Mouse (Mus musculus) cerebellum, adult (tissue): Measurements from ENCODE around the gene Il16.
"Not testable (repeated sequence)": the region's sequence is repeated elsewhere in the genome, so short reads cannot be mapped to it uniquely, and the experiment has no call there.

Source experiments
- ATAC-seq: cut with Nextera tagmentation; 2 replicates; pipeline ENCODE4 v1.9.2; 2017; ENCODE audit warnings: mild to moderate bottlenecking, moderate library complexity, mixed read lengths; ENCODE audit not compliant: insufficient number of reproducible peaks, low FRiP score, low TSS enrichment

Il16 gene

DNA sequence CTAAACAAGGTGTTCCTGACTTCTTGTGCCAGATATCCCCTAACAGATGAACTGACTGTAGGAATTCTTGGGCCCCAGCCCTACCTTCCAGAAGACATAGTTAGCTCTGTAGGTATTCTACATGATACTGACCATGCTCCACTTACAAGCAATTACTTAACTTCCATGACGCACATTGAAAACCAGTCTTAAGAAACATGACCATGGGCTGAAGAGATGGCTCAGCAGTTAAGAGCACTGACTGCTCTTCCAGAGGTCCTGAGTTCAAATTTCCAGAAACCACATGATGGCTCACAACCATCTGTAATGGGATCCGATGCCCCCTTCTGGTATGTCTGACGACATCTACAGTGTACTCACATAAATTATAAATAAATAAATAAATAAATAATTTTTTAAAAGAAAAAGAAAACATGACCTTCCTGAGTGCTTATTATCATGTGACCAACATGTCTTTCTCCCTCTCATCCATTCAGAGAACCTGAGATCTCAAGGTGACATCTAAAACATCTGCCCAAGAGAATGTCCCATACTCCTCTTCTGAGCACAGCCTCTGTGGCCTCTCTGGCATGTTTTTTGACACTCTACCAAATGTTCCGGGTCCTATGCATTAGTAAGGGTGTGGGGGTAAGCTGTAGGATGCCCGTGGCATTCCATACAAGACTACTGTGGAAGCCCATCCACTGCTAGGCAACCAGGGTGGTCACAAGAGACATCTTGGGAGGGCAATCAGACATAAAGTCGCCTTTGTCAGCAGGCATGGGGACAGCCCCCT lies 9.0 kb downstream of the Il16 start:
- no peak for ATAC-seq

DNA sequence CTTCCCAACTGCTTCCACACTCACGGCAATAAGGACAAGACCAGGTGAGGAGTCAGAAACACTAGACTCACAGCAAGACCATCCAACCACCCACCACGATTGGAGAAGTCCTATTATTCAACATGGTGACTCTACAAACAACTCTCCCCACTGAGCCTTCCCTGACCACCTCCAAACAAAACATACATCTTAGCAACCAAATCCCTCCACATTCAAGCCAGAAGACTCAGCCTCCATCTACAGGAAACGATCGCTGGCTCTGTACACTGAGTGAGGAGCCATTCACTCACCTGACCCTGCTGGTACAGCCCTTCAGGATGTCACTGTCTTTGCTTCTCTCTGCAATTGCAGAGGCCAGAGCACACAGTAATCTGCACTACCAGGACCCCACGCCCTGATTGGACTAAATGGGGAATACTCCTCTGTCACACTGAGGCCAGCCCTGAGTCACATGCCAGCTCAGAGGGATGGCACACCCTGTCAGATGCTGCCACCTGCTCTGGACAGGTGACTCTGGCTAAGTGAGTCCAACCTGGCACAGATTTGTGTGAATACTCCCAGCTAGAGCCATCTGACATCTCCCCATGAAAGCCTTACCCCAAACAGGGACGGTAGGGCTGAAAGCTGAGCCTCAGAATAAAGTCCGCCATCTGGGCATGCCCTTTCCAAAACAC lies 10.3 kb downstream of the Il16 start:
- peak; percentile 88 for ATAC-seq

GRCm38 (mm10) chr7:83734671-83735082 lies 10.8 kb downstream of the Il16 start:
- peak; percentile 21; the same call in 1 of the 2 replicates for ATAC-seq

GRCm38 (mm10) chr7:83734246-83734645 lies 11.3 kb downstream of the Il16 start:
- no peak for ATAC-seq

DNA sequence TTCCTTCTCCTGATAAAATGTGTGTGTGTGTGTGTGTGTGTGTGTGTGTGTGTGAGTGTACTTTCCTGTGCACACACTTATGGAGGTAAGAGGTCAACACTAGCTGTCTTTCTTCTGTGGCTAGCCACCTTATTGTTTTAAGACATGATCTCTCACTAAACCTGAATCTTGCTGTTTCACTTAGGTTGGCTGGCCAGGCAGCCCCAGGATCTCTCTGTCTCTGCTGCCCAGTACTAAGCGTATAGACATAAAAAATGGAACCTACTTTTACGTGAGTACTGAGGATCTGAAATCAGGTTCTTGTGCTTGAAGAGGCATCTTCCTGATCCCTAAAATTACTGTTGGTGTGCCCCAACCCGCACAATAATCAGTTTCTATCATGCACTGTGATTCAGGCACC lies 12.7 kb downstream of the Il16 start:
- no peak for ATAC-seq

DNA sequence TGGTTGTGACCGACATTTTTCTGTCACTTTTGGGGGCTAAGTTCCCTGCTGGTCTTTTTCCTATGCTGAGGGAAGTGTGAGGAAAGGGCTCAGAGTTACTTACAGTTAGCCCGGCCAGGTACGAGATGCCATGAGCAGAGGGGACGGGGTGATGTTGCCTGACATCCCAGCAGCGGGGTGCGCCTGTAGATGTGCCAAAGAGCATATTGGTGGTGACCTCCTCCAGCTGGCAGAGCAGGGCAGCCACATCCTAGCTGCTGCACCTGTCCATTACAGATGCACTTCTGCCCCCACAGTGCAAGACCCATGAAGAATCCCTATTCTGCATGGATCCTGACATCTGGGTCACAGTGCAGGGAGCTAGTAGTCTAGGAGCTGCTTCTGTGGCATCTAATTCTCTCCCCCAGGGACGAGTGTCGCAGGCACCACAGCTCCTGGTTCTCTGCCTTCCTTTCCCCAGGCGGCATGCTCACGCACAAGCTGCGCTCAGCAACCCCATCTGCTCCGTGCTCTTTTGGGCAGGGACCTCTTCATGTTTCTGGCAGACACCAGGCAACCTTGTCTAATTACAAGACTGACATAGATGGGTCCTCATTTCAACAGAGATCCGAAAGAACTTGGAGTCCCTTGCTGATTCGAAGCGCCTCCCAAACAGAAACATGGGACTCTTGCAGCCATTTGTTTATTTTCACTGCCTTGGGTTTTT lies 13.4 kb downstream of the Il16 start:
- ATAC-seq, result peak; percentile 64

DNA sequence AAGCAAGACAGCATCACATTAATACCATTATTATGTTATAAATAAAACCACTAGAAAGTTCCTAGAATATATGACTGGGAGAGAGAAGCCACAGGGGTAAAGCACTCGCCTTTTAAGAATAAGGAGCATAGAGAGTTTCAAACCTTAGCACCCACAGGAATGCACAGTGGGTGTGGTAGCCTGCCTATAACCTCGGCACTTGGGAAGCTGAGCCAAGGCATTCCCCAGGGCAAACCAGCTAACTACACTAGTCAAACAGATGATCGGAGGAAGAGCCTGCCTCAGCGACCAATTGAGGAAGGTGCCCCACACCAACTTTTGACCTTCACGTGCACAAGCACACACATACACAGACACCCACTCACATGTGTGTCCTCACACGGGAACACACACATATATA lies 14.2 kb downstream of the Il16 start:
- no peak for ATAC-seq

- ATAC-seq, result no peak
These were observed 18.4 kb downstream of the Il16 start for GRCm38 (mm10) chr7:83726936-83727632.

- ATAC-seq, result no peak
These were observed 19.7 kb downstream of the Il16 start for GRCm38 (mm10) chr7:83725801-83726200.

- ATAC-seq, result no peak
These were observed 21.0 kb downstream of the Il16 start for GRCm38 (mm10) chr7:83724541-83724940.

- peak; percentile 69; the same call in 1 of the 2 replicates for ATAC-seq
These were observed 21.6 kb downstream of the Il16 start for GRCm38 (mm10) chr7:83723954-83724353.

DNA sequence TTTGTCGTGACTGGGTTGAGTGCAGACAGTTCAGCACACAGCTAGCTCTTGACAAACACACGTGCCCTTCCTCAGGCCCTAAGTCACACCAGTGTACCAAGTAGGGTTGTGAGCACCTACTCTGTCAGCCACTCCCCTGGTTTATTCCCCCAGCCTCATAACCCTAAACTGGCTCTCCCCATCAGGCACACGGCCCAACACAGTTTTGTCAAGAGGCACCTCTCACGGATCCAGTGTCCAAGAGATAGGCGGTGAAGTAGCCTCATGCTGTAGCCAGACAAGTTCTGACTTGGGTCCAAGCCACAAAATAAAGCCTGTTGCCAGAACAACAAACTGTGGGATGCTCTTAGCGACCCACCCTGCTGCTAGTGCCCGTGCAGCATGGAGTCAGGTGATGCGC lies 22.3 kb downstream of the Il16 start:
- no peak for ATAC-seq

DNA sequence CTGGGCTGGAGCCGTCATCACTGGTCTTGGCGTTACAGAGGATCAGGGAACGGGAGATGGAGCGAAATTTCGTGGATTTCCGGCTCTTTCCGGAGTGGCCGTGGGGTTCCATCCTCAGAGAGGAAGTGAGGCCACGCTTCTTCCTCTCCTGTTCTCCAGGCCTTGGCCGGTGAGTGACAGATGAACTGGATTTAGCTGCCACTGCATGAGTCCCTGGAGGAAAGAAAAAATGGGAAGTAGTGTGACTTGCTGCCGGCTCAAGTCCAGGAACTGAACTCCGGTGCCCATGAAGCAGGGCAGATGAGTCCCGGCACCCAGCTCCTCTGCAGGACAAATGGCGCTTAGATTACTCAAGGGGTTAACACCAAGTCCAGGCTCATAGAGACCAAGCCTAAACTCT lies 23.0 kb downstream of the Il16 start:
- ATAC-seq, result no peak

DNA sequence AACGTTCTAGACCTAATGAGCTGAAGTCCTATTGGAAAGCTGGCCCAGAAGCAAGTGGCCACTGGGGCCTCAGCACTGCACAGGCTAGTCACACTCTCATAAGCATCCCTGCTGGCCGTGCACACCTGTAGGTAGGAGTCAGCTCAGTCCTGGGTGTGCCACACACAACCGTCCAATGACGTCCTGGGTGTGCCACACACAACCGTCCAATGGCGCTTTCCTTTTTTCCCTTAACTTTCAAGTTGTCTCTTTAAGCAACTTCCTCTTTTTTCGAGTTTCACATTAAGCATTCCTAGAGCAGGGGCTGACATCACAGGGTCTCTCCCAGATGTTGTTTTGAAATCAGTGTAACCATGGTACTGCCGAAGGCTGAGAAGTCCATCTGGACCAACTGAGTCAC lies 25.3 kb downstream of the Il16 start:
- ATAC-seq, result no peak

DNA sequence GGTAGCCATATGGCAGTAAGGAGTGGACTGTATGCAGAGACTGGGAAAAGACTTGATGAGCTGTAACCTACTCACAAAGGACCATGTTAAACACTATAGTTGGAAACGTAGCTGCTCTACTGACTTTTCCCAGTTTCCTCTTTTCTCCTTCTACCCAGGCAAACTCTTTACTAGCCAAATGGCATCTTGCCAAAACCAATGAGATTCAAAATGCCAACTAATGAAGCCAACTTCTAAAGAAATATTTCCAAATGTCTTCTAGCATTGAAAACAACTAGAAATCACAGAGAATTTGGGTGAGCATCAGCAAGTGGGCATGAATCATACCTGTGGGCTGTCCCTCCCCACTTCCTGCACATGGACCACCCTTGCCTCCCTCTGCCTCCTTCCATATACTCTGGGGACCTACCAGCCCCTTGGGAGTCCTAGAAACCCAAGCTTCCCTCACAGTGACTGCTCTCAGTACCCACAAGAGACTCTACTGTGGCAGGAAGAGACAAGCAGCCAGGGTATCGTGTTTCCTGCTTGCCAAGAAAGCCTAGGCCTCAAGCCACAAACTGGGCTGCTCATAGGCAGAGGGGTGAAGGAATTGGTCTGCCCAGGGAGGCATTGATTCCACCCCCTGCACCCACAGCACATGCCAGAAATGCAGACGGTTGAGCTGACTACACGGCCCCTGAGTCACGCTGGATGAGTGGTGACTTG lies 28.4 kb downstream of the Il16 start:
- 0 out of 2 replicates have a peak, but pooled peaks have one; percentile 31 for ATAC-seq

GRCm38 (mm10) chr7:83713639-83714038 lies 31.9 kb downstream of the Il16 start:
- no peak for ATAC-seq

DNA sequence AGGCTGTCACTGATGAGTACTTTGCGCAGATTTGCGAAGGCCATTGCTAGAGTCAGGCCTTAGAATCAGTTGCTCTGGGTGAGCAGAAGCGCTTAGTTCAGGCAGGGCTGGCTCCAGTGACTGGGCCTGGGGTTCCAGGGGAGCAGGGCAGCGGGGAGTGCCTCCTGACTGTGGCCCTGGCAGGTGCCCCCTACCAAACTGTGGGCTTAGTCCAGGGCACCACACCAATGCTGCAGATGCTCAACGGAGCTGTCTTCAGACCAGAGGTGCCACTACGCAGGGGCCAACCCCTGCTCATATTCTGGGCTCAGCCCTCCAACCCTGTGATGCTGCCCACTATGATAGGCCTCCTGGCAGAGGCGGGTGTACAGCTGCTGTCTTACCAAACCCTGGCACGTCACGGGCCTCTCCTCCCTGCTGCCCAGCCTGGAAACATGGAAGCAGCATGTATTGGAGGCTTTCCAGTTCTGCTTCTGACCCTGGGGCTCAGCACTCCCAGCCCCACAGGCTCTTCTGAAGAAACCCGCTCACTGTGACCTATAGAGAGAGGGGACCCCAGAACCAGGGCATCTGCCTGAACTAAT lies 33.8 kb downstream of the Il16 start:
- ATAC-seq, result not testable (repeated sequence)

DNA sequence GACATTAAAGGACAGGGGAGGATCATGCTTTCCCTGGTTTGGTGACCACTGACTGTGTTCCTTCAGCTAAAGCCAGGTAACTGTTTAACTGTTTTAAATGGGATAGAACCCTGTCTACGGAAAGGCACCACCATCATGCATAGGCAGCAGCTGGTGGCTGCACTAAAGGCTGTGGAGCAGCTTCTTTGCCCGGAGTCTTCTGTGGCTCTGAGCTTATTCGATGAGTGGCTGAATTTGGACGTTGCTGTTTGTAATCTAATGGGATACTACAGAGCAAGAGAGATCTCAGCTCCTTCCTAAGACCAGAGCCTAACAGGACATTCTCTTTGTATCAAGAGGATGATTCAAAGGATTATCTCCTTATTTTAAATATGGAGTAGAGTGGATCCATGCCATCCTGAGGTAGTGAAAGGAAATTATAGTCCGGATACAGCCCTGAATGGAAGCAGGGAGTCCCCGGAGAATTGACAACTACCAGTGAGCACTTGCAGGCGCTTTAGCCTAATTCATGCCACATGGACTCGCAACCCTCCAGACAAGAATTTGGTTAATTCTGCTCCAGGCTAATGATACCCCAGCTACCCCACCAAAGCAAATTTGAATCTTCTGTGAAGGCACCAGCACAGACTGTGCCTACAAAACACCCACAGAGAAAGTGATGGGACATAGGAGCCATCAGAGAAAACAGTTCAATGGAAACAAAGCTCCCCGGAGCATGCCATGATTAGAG lies 42.3 kb downstream of the Il16 start:
- no peak for ATAC-seq
